Mouse (Mus musculus) heart, embryonic 12.5 days (tissue): ENCODE results near the gene Akap2. TPM values are rescaled to one million over a fixed set of nuclear protein-coding genes. Genes with fewer than 3 reads are reported as not detected.

Source experiments
- ATAC-seq: fragments of 200-750 bp; cut with Nextera tagmentation; 2 replicates; pipeline ENCODE4 v1.8.0; 2017; ENCODE audit warnings: moderate TSS enrichment, moderate library complexity; ENCODE audit not compliant: insufficient number of reproducible peaks, low FRiP score
- H3K27ac ChIP-seq: fragments of 300-500 bp; sonication (generic); 2 replicates; pipeline ENCODE4 v1.5.1; 2016; ENCODE audit warnings: mild to moderate bottlenecking, moderate library complexity; ENCODE audit not compliant: poor library complexity, severe bottlenecking
- H3K27me3 ChIP-seq: fragments of 300-500 bp; sonication (generic); replicated peaks from 2 replicates; pipeline ENCODE4 v1.6.1; 2016; ENCODE audit warnings: mild to moderate bottlenecking, moderate library complexity
- H3K36me3 ChIP-seq: fragments of 300-500 bp; sonication (generic); 2 replicates; pipeline ENCODE4 v1.6.1; 2016; ENCODE audit warnings: mild to moderate bottlenecking, moderate library complexity
- H3K4me1 ChIP-seq: fragments of 300-500 bp; sonication (generic); replicated peaks from 2 replicates; pipeline ENCODE4 v1.6.1; 2016; ENCODE audit warnings: mild to moderate bottlenecking
- H3K4me2 ChIP-seq: fragments of 300-500 bp; sonication (generic); 2 replicates; pipeline ENCODE4 v1.6.1; 2016; ENCODE audit warnings: mild to moderate bottlenecking, moderate library complexity
- H3K4me3 ChIP-seq: fragments of 300-500 bp; sonication (generic); 2 replicates; pipeline ENCODE4 v1.5.1; 2016; ENCODE audit warnings: mild to moderate bottlenecking
- H3K9ac ChIP-seq: fragments of 300-500 bp; sonication (generic); 2 replicates; pipeline ENCODE4 v1.6.1; 2016; ENCODE audit warnings: mild to moderate bottlenecking, moderate library complexity
- H3K9me3 ChIP-seq: fragments of 300-500 bp; sonication (generic); replicated peaks from 2 replicates; pipeline ENCODE4 v1.6.1; 2016; ENCODE audit warnings: mild to moderate bottlenecking, moderate library complexity
- WGBS: fragments of 180-500 bp; shearing (Covaris S2); methylation state at CpG from one replicate; pipeline ENCODE4 v1.1.7; 2016; 5-methylcytosine and 5-hydroxymethylcytosine counted together
- polyA plus RNA-seq: library from polyadenylated mRNA; unstranded; fragments of >200 nt; fragmentation: Nextera tagmentation; extraction: Ambion mirVana; gene quantifications from 2 replicates; pipeline ENCODE4 v1.2.1, GENCODE M21; 2016

The Akap2 gene
- polyA plus RNA-seq, 1 experiment from 2014 or later: 50.3 TPM

GRCm38 (mm10) chr4:57914193-57915190 lies 197.0 kb downstream of the Akap2 start:
- no peak overlapping the region for H3K4me3 ChIP-seq
- 0 out of 2 replicates have a peak, but pooled peaks cover 4% of the 10 kb centered on the region for H3K9me3 ChIP-seq
- no peaks in the 10 kb centered on the region for H3K36me3 ChIP-seq
- peaks cover 14% of the 10 kb centered on the region; the same call in 1 of the 2 replicates for H3K27me3 ChIP-seq
- peaks cover 17% of the 10 kb centered on the region for H3K4me1 ChIP-seq
- H3K9ac ChIP-seq: no peak overlapping the region
- no peak overlapping the region for H3K27ac ChIP-seq
- ATAC-seq: peak; percentile 18; the same call in 1 of the 2 replicates
- H3K4me2 ChIP-seq: no peak overlapping the region
- 58% methylated on average over 10 of the region's 10 CpGs for WGBS

GRCm38 (mm10) chr4:57915216-57915965 lies 197.9 kb downstream of the Akap2 start:
- 0 out of 2 replicates have a peak, but pooled peaks cover 4% of the 10 kb centered on the region for H3K9me3 ChIP-seq
- no peak overlapping the region for H3K27ac ChIP-seq
- 35% methylated on average over 17 of the region's 17 CpGs for WGBS
- H3K4me3 ChIP-seq: peak overlapping the region; percentile 30
- ATAC-seq: no peak
- no peaks in the 10 kb centered on the region for H3K36me3 ChIP-seq
- H3K4me2 ChIP-seq: peak overlapping the region; percentile 62
- H3K27me3 ChIP-seq: peaks cover 14% of the 10 kb centered on the region; the same call in 1 of the 2 replicates
- no peak overlapping the region for H3K9ac ChIP-seq
- H3K4me1 ChIP-seq: peaks cover 20% of the 10 kb centered on the region

- WGBS: 7% methylated on average over 9 of the region's 9 CpGs
- no peaks in the 10 kb centered on the region for H3K36me3 ChIP-seq
- H3K4me1 ChIP-seq: peaks cover 20% of the 10 kb centered on the region
- peaks cover 14% of the 10 kb centered on the region; the same call in 1 of the 2 replicates for H3K27me3 ChIP-seq
- H3K4me2 ChIP-seq: peak within 1 kb of the TSS; percentile 62
- peak within 1 kb of the TSS; percentile 30 for H3K4me3 ChIP-seq
- 0 out of 2 replicates have a peak within 1 kb of the TSS, but pooled peaks have one; percentile 3 for H3K9ac ChIP-seq
- H3K9me3 ChIP-seq: 0 out of 2 replicates have a peak, but pooled peaks cover 4% of the 10 kb centered on the region
- no peak; the same call in 1 of the 2 replicates for ATAC-seq
- no peak within 1 kb of the TSS for H3K27ac ChIP-seq
Measured at GRCm38 (mm10) chr4:57916201-57916661, 198.8 kb downstream of the Akap2 start, which contains the start of gene D630039A03Rik. TSS of gene D630039A03Rik (minus strand) at chr4:57916297.

- peak overlapping the region; percentile 62 for H3K4me2 ChIP-seq
- H3K27ac ChIP-seq: no peak overlapping the region
- H3K27me3 ChIP-seq: peaks cover 14% of the 10 kb centered on the region; the same call in 1 of the 2 replicates
- peaks cover 20% of the 10 kb centered on the region for H3K4me1 ChIP-seq
- 0 out of 2 replicates have a peak, but pooled peaks cover 4% of the 10 kb centered on the region for H3K9me3 ChIP-seq
- no peaks in the 10 kb centered on the region for H3K36me3 ChIP-seq
- no peak overlapping the region for H3K9ac ChIP-seq
- no peak overlapping the region for H3K4me3 ChIP-seq
- WGBS: 71% methylated on average over 4 of the region's 4 CpGs
- ATAC-seq: no peak
Measured at GRCm38 (mm10) chr4:57916711-57917110, 199.3 kb downstream of the Akap2 start.

- no peak overlapping the region for H3K27ac ChIP-seq
- H3K4me1 ChIP-seq: peaks cover 20% of the 10 kb centered on the region
- 28% methylated on average over 8 of the region's 8 CpGs for WGBS
- no peak overlapping the region for H3K9ac ChIP-seq
- no peak for ATAC-seq
- H3K36me3 ChIP-seq: no peaks in the 10 kb centered on the region
- H3K4me3 ChIP-seq: no peak overlapping the region
- peaks cover 11% of the 10 kb centered on the region; the same call in 1 of the 2 replicates for H3K27me3 ChIP-seq
- no peaks in the 10 kb centered on the region for H3K9me3 ChIP-seq
- H3K4me2 ChIP-seq: no peak overlapping the region
Measured at GRCm38 (mm10) chr4:57919494-57920423, 202.3 kb downstream of the Akap2 start.

- Histone ChIP-seq H3K4me3 (no peak overlapping the region), H3K4me2 (no peak overlapping the region), H3K4me1 (peaks cover 16% of the 10 kb centered on the region), H3K27ac (no peak overlapping the region), H3K9ac (no peak overlapping the region), H3K36me3 (no peaks in the 10 kb centered on the region), H3K9me3 (no peaks in the 10 kb centered on the region), H3K27me3 (peaks cover 4% of the 10 kb centered on the region; the same call in 1 of the 2 replicates)
- ATAC-seq: no peak
- 81% methylated on average over 1 of the region's 1 CpGs for WGBS
Measured at GRCm38 (mm10) chr4:57920522-57920921, 203.1 kb downstream of the Akap2 start.

- no peak overlapping the region for H3K9ac ChIP-seq
- H3K4me1 ChIP-seq: 0 out of 2 replicates have a peak, but pooled peaks cover 3% of the 10 kb centered on the region
- no peak overlapping the region for H3K4me3 ChIP-seq
- no peak for ATAC-seq
- no peaks in the 10 kb centered on the region for H3K36me3 ChIP-seq
- no peaks in the 10 kb centered on the region for H3K9me3 ChIP-seq
- peaks cover 4% of the 10 kb centered on the region; the same call in 1 of the 2 replicates for H3K27me3 ChIP-seq
- no peak overlapping the region for H3K4me2 ChIP-seq
- no peak overlapping the region for H3K27ac ChIP-seq
- 71% methylated on average over 5 of the region's 5 CpGs for WGBS
Measured at GRCm38 (mm10) chr4:57922171-57922570, 204.7 kb downstream of the Akap2 start.

- ATAC-seq: no peak
- Histone ChIP-seq H3K4me1 (0 out of 2 replicates have a peak, but pooled peaks cover 2% of the 10 kb centered on the region), H3K36me3 (no peaks in the 10 kb centered on the region), H3K4me3 (no peak overlapping the region), H3K9ac (no peak overlapping the region), H3K27ac (no peak overlapping the region), H3K9me3 (no peaks in the 10 kb centered on the region), H3K4me2 (no peak overlapping the region), H3K27me3 (no peaks in the 10 kb centered on the region)
- WGBS: 77% methylated on average over 6 of the region's 6 CpGs
Measured at GRCm38 (mm10) chr4:57924556-57925071, 207.2 kb downstream of the Akap2 start.

GRCm38 (mm10) chr4:57927464-57928205 lies 210.2 kb downstream of the Akap2 start:
- no peak for ATAC-seq
- 27% methylated on average over 3 of the region's 3 CpGs for WGBS
- H3K36me3 ChIP-seq: no peaks in the 10 kb centered on the region
- H3K4me1 ChIP-seq: no peaks in the 10 kb centered on the region
- H3K9ac ChIP-seq: no peak overlapping the region
- no peak overlapping the region for H3K27ac ChIP-seq
- no peaks in the 10 kb centered on the region; the same call in 1 of the 2 replicates for H3K9me3 ChIP-seq
- no peak overlapping the region for H3K4me3 ChIP-seq
- no peaks in the 10 kb centered on the region for H3K27me3 ChIP-seq
- no peak overlapping the region for H3K4me2 ChIP-seq
